8 mouse cellular contexts compared by ENCODE assay signal in the genomic region with DNA sequence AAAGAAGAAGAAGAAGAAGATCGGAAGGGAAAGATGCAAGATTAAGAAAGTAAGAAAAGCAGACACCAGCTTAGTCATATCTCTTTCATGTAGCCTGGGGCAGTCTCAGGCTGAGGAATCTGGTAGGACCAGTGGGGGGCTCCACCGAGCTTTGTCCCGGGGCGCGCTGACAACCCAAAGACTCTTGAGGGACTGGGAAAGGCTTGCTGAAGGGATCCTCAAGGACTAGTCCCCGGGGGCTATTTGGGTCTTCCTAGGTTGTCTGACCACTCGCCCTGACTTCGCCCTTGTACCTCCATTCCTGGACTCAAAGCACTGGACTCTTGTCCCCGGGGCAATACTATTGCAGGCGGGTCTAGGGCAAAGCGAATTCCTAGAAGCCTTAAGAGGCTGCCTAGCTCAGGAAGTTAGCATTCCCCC. TPM values are rescaled to one million over a fixed set of nuclear protein-coding genes. Genes with fewer than 3 reads are reported as not detected.
A peak's percentile ranks its signal among the peaks of the same experiment; 100 is the strongest.
DNase-seq lines count a peak whose midpoint lies in the region; ATAC-seq and TF ChIP-seq lines count a peak whose summit lies in the region.

No protein-coding gene starts in this region.

- H3K9me3 ChIP-seq in embryonic facial prominence, embryonic 14.5 days (ENCODE audit: control insufficient read depth, low read length), result no peaks in the 10 kb centered on the region
- no peaks in the 10 kb centered on the region for H3K9me3 ChIP-seq in heart, embryonic 11.5 days (replicated peaks; ENCODE audit: control insufficient read depth, low read length)
- no peaks in the 10 kb centered on the region for H3K9me3 ChIP-seq in liver, embryonic 12.5 days (replicated peaks)

- H3K4me2 ChIP-seq in embryonic facial prominence, embryonic 14.5 days (ENCODE audit: low read depth, low read length), result peak overlapping the region; percentile 90
- H3K4me2 ChIP-seq in heart, embryonic 11.5 days, result peak overlapping the region; percentile 97
- peak overlapping the region; percentile 95 for H3K4me2 ChIP-seq in liver, embryonic 12.5 days

- peak overlapping the region; percentile 87 for H3K4me3 ChIP-seq in bone marrow, adult 2 months (replicated peaks; ENCODE audit: control insufficient read depth, low read depth, low read length)
- H3K4me3 ChIP-seq in embryonic facial prominence, embryonic 14.5 days (ENCODE audit: low read depth, low read length), result peak overlapping the region; percentile 85
- H3K4me3 ChIP-seq in heart, embryonic 11.5 days (ENCODE audit: low read depth, low read length), result peak overlapping the region; percentile 90
- peak overlapping the region; percentile 74 for H3K4me3 ChIP-seq in liver, embryonic 12.5 days

- TF ChIP-seq CTCF in bone marrow, adult 2 months (IDR thresholded peaks at IDR 0.05; ENCODE audit: control insufficient read depth, insufficient read depth, low read length), result peak; percentile 58

- H3K36me3 ChIP-seq in embryonic facial prominence, embryonic 14.5 days (ENCODE audit: control insufficient read depth, insufficient read depth, low read length), result peaks cover 24% of the 10 kb centered on the region
- H3K36me3 ChIP-seq in heart, embryonic 11.5 days (ENCODE audit: control insufficient read depth, insufficient read depth, low read length), result peaks cover 4% of the 10 kb centered on the region; the same call in 1 of the 2 replicates
- H3K36me3 ChIP-seq in liver, embryonic 12.5 days, result peaks cover 12% of the 10 kb centered on the region

- under 1% methylated on average over 11 of the region's 11 CpGs for WGBS in bone marrow, adult 2 months
- 2% methylated on average over 11 of the region's 11 CpGs for WGBS in embryonic facial prominence, embryonic 14.5 days
- WGBS in heart, embryonic 11.5 days (ENCODE audit: insufficient replicate concordance), result under 1% methylated on average over 11 of the region's 11 CpGs
- WGBS in liver, embryonic 12.5 days (ENCODE audit: insufficient replicate concordance), result under 1% methylated on average over 11 of the region's 11 CpGs

- DNase-seq in embryonic facial prominence, embryonic 14.5 days (ENCODE audit: low spot score), result peak; percentile 87
- peak; percentile 85 for DNase-seq in kidney, postnatal 10 days
- DNase-seq in naive thymus-derived CD4-positive, alpha-beta T cell, adult 2 months (ENCODE audit: low read depth), result peak; percentile 77
- peak; percentile 83 for DNase-seq in testis, postnatal 10 days (ENCODE audit: low spot score)

- H3K27me3 ChIP-seq in embryonic facial prominence, embryonic 14.5 days (replicated peaks; ENCODE audit: control insufficient read depth, insufficient read depth, low read length), result no peaks in the 10 kb centered on the region
- no peaks in the 10 kb centered on the region for H3K27me3 ChIP-seq in heart, embryonic 11.5 days (ENCODE audit: control insufficient read depth, insufficient read depth, low read length)
- H3K27me3 ChIP-seq in liver, embryonic 12.5 days (replicated peaks), result no peaks in the 10 kb centered on the region

- peak; percentile 62 for ATAC-seq in CD4-positive, CD25-positive, alpha-beta regulatory T cell, adult 4 months
- ATAC-seq in embryonic facial prominence, embryonic 14.5 days (ENCODE audit: low read depth), result peak; percentile 19; the same call in 1 of the 2 replicates
- peak; percentile 21; the same call in 1 of the 2 replicates for ATAC-seq in heart, embryonic 11.5 days (replicated peaks; ENCODE audit: insufficient number of reproducible peaks, low FRiP score, low TSS enrichment)
- peak; percentile 43 for ATAC-seq in liver, embryonic 12.5 days

- peak overlapping the region; percentile 95 for H3K27ac ChIP-seq in bone marrow, adult 2 months (ENCODE audit: control insufficient read depth, insufficient read depth, low read depth, low read length, poor library complexity)
- peak overlapping the region; percentile 95 for H3K27ac ChIP-seq in embryonic facial prominence, embryonic 14.5 days (replicated peaks; ENCODE audit: low read depth, low read length)
- H3K27ac ChIP-seq in heart, embryonic 11.5 days (ENCODE audit: low read depth, low read length), result peak overlapping the region; percentile 99
- H3K27ac ChIP-seq in liver, embryonic 12.5 days, result peak overlapping the region; percentile 86

- peak overlapping the region; percentile 95 for H3K9ac ChIP-seq in embryonic facial prominence, embryonic 14.5 days (ENCODE audit: low read depth, low read length)
- peak overlapping the region; percentile 94 for H3K9ac ChIP-seq in heart, embryonic 11.5 days (ENCODE audit: low read depth, low read length)
- peak overlapping the region; percentile 76 for H3K9ac ChIP-seq in liver, embryonic 12.5 days

- TF ChIP-seq POLR2A in bone marrow, adult 2 months (IDR thresholded peaks at IDR 0.05; ENCODE audit: borderline replicate concordance, control insufficient read depth, low read depth, low read length), result no peak

- H3K4me1 ChIP-seq in bone marrow, adult 2 months (ENCODE audit: control insufficient read depth, insufficient read depth, low read length), result no peaks in the 10 kb centered on the region; the same call in 1 of the 2 replicates
- H3K4me1 ChIP-seq in embryonic facial prominence, embryonic 14.5 days (ENCODE audit: control insufficient read depth, insufficient read depth, low read length), result peaks cover 30% of the 10 kb centered on the region
- H3K4me1 ChIP-seq in heart, embryonic 11.5 days (ENCODE audit: control insufficient read depth, insufficient read depth, low read length), result peaks cover 34% of the 10 kb centered on the region
- peaks cover 54% of the 10 kb centered on the region for H3K4me1 ChIP-seq in liver, embryonic 12.5 days

RNA-seq across cellular contexts. Expression of a gene that starts 0.4 kb away (rescaled TPM):
- polyA plus RNA-seq in CD4-positive, CD25-positive, alpha-beta regulatory T cell, adult 4 months (2017; shearing (Covaris generic)), result 10 to 100 TPM; 37.2 to 50.6 TPM
- polyA plus RNA-seq in bone marrow, adult 2 months (2011; ENCODE audit: insufficient read depth, insufficient read length, low replicate concordance, missing spikeins), result 90.3 and 169 TPM in 2 replicates
- 155 and 156 TPM in 2 replicates for polyA plus RNA-seq in embryonic facial prominence, embryonic 14.5 days (2014; fragmentation: Nextera tagmentation; extraction: Ambion mirVana)
- 159 and 177 TPM in 2 replicates for polyA plus RNA-seq in heart, embryonic 11.5 days (2014; fragmentation: Nextera tagmentation; extraction: Ambion mirVana)
- 66.3 and 66.5 TPM in 2 replicates for polyA plus RNA-seq in liver, embryonic 12.5 days (2016; fragmentation: Nextera tagmentation; extraction: Ambion mirVana)

RNA-seq across cellular contexts. Expression of a gene that starts 24.1 kb away (rescaled TPM):
- 1 to 10 TPM in 1 of 2 experiments, under 1 TPM in 1; 0.98 to 1.2 TPM for polyA plus RNA-seq in CD4-positive, CD25-positive, alpha-beta regulatory T cell, adult 4 months (2017; shearing (Covaris generic))
- not detected in 2 replicates for polyA plus RNA-seq in bone marrow, adult 2 months (2011; ENCODE audit: insufficient read depth, insufficient read length, low replicate concordance, missing spikeins)
- polyA plus RNA-seq in embryonic facial prominence, embryonic 14.5 days (2014; fragmentation: Nextera tagmentation; extraction: Ambion mirVana), result 3.8 and 4.3 TPM in 2 replicates
- polyA plus RNA-seq in heart, embryonic 11.5 days (2014; fragmentation: Nextera tagmentation; extraction: Ambion mirVana), result 1.7 and 2.3 TPM in 2 replicates
- 2.6 and 3.4 TPM in 2 replicates for polyA plus RNA-seq in liver, embryonic 12.5 days (2016; fragmentation: Nextera tagmentation; extraction: Ambion mirVana)

RNA-seq across cellular contexts. Expression of a gene that starts 24.6 kb away (rescaled TPM):
- polyA plus RNA-seq in CD4-positive, CD25-positive, alpha-beta regulatory T cell, adult 4 months (2017; shearing (Covaris generic)), result not detected
- polyA plus RNA-seq in bone marrow, adult 2 months (2011; ENCODE audit: insufficient read depth, insufficient read length, low replicate concordance, missing spikeins), result 0.85 TPM in 1 of 2 replicates, not detected in the other
- 0.43 and 0.46 TPM in 2 replicates for polyA plus RNA-seq in embryonic facial prominence, embryonic 14.5 days (2014; fragmentation: Nextera tagmentation; extraction: Ambion mirVana)
- polyA plus RNA-seq in heart, embryonic 11.5 days (2014; fragmentation: Nextera tagmentation; extraction: Ambion mirVana), result 0.23 and 0.25 TPM in 2 replicates
- not detected in 2 replicates for polyA plus RNA-seq in liver, embryonic 12.5 days (2016; fragmentation: Nextera tagmentation; extraction: Ambion mirVana)

RNA-seq across cellular contexts. Expression of a gene that starts 51.0 kb away (rescaled TPM):
- polyA plus RNA-seq in CD4-positive, CD25-positive, alpha-beta regulatory T cell, adult 4 months (2017; shearing (Covaris generic)), result not detected
- polyA plus RNA-seq in bone marrow, adult 2 months (2011; ENCODE audit: insufficient read depth, insufficient read length, low replicate concordance, missing spikeins), result not detected in 2 replicates
- not detected in 2 replicates for polyA plus RNA-seq in embryonic facial prominence, embryonic 14.5 days (2014; fragmentation: Nextera tagmentation; extraction: Ambion mirVana)
- not detected in 2 replicates for polyA plus RNA-seq in heart, embryonic 11.5 days (2014; fragmentation: Nextera tagmentation; extraction: Ambion mirVana)
- not detected in 2 replicates for polyA plus RNA-seq in liver, embryonic 12.5 days (2016; fragmentation: Nextera tagmentation; extraction: Ambion mirVana)

RNA-seq across cellular contexts. Expression of a gene that starts 56.2 kb away (rescaled TPM):
- polyA plus RNA-seq in CD4-positive, CD25-positive, alpha-beta regulatory T cell, adult 4 months (2017; shearing (Covaris generic)), result not detected
- not detected in 2 replicates for polyA plus RNA-seq in bone marrow, adult 2 months (2011; ENCODE audit: insufficient read depth, insufficient read length, low replicate concordance, missing spikeins)
- not detected in 2 replicates for polyA plus RNA-seq in embryonic facial prominence, embryonic 14.5 days (2014; fragmentation: Nextera tagmentation; extraction: Ambion mirVana)
- not detected in 2 replicates for polyA plus RNA-seq in heart, embryonic 11.5 days (2014; fragmentation: Nextera tagmentation; extraction: Ambion mirVana)
- not detected in 2 replicates for polyA plus RNA-seq in liver, embryonic 12.5 days (2016; fragmentation: Nextera tagmentation; extraction: Ambion mirVana)

Comparison
In these comparisons a context has a peak if more than half of its experiments do, and no peak if none do; other contexts are left out.
1. Peak in every context shown above with its lines: DNase-seq, ATAC-seq, H3K4me3 ChIP-seq and H3K27ac ChIP-seq.